Mouse (Mus musculus) regulatory T cell (primary cell): Measurements from ENCODE around the gene Ushbp1.
"Not testable (repeated sequence)": the region's sequence is repeated elsewhere in the genome, so short reads cannot be mapped to it uniquely, and the experiment has no call there.

Experiments used
- in situ Hi-C: fragments of 300-600 bp; cut with MboI, MseI; formaldehyde crosslinking; loops from one replicate; pipeline ENCODE4 v1.15.1; 2025; ENCODE audit warnings: high pct_unique_total_duplicates

Ushbp1 gene

DNA sequence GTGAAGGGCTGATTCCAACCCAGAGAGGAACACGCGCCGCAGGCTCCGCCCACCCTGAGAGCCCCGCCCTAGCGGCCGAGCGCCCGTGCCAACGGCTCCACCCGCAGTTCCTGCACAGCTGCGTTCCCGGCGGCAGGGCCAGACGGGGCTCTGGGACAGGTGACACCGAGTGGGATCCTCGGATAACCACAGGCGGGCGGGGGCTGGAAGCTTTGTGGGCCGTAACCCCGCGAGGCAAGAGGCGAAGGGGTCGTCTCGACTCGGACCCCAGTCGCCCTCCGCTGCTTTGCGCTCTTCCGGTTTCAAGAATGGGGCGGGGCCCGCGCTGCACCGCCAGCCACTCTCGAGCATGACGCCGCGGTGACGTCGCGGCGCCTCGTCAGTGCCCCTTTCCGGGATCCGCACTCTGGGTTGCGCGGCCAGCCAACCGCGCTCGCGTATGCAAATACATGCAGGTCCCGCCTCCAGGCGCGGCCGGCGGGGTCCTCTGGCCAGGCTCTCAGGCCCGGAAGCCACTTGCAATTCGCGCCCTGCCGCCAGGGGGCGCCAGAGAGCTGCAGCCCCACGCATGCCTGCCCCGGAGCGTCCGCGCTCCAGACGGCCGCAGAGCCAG lies 24.3 kb downstream of the Ushbp1 start, which contains the start of gene Ocel1:
TSS of gene Ocel1 (plus strand) at position 63 of the 613 bp plus-strand sequence.
- in situ Hi-C loops = loop anchor here (5.0 kb wide), 2 partner anchors 36 to 86 kb away; partner anchors contain the start of gene Ankle1

DNA sequence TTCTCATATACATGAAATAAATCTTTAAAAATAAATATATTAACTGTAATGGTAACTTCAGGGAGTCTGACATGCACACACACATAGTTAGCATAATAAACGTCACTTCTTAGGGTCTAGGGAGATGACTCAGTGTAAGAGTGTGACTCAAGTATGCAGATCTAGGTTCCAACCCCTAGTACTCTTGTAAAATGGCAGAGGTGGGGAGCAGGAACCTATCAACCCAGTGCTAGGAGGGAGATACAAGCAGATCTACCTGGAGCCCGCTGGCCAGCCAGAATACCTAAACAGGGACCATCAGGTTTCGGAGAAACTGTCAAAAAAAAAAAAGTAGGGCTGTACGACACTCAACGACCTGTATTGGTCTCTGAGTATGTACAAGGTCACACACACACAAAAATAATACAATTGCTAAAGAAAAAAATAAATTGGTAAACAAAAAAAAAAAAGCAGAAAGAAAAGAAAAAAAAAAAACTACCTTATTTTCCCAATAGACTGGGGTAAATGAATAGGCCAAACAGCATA lies 24.8 kb downstream of the Ushbp1 start:
- in situ Hi-C loops = loop anchor here (5.0 kb wide), 2 partner anchors 37 to 87 kb away; partner anchors contain the start of gene Ankle1

DNA sequence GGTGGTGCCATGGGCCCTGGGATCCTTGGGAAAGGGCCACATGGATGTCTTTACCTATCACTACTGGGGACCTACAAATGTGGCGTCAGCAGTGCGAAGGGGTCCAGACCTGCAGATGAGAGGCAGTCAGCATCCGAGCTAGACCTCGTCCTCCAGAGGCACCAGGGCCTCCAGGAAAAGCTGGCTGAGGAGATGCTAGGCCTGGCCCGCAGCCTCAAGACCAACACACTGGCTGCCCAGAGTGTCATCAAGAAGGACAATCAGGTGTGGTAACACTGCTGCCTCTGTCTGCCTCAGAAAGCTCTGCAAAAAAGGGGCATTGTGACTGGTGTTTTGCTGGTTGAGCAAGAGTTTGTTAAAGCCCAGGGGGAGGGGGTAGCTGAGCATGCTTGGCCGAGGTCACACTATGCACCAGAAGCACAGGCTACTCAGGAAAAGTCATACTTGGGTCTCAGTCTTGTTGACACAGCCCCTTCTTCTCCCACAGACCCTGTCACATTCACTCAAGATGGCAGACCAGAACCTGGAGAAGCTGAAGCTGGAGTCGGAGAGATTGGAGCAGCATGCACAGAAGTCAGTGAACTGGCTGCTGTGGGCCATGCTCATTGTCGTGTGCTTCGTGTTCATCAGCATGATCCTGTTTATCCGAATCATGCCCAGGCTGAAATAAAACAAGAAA lies 26.4 kb downstream of the Ushbp1 start:
- in situ Hi-C loops = loop anchor here (5.0 kb wide), 1 partner anchor 97 kb away; the partner anchor contains the start of genes Haus8 and Myo9b

DNA sequence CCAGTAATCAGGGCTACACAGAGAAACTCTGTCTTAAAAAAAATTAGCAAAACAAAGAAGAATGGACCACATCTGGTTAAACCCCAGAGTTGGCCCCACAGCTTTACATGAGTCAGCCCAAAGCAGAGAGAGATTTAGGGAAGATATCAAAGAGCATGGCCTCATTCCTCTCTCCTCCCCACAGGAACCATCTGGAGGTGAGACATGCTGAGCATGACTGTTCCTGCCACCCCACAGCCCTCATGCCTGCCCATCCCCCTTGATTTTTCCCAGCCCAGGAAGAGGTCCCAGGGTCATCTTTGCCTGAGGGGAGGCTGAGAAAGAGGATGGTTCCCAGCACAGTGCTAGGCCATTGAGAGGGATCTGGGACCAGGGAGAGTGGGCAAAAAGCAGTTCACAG lies 27.2 kb downstream of the Ushbp1 start:
- in situ Hi-C loops = loop anchor here (5.0 kb wide), 1 partner anchor 96 kb away; the partner anchor contains the start of genes Haus8 and Myo9b

DNA sequence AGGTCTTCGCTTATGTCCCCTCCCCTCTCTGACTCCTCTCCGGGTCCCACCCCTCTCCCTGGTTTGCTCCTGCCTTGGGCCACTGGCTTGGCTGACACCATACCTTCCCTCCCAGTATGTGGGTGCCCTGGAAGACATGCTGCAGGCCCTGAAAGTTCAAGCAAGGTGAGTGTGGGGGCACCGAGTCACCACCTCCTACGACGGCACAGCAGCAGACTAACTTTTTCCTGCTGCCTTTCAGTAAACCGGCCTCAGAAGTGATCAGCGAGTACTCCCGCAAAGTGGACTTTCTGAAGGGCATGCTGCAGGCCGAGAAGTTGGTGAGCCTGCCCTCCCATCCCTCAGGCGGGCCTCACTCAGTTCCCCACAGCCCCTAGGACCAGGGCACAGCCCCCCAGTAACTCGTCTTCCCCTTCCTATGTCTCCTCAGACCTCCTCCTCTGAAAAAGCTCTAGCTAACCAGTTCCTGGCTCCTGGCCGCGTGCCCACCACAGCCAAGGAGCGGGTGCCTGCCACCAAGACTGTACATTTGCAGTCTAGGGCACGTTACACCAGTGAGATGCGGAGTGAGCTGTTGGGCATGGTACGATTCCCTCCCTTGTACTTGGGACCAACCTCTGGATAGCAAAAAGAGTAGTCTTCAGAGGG lies 27.9 kb downstream of the Ushbp1 start:
- in situ Hi-C loops = loop anchor here (5.0 kb wide), 1 partner anchor 95 kb away; the partner anchor contains the start of genes Haus8 and Myo9b

DNA sequence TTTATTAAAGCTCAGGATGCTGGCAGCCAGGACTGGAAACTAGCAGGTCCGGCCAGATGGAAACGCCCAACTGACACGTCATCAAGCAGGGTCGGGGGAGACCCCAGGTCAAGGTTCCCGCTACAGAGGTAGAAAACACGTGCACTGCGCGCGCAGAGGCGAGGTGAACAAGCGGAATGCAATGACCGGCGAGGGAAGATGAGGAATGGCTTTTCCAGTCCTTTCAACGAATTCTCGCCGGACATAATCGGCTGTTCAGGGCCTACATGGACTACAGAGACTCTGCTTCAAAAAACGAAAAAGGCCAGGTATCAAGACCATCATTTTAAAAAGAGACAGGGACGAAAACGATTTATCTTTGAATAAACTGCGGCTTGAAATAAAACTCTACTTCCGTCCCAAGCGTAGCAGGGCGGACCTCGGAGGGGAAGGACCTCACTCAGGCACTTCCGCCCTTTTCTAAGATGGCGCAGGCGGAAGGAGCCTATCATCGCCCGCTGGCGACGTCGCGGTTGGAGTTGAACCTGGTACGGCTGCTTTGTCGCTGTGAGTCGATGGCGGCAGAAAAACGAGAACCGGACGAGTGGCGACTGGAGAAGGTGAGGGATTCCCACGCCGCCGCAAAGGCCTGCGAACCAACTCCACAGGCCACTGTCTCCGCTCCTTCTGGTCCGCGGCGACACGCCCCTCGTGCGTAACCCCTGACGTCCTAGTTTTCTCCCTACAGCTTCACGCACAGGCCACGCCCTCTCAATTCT lies 28.7 kb downstream of the Ushbp1 start, which contains the start of gene Use1:
TSS of gene Use1 (plus strand) at position 78 of the 758 bp plus-strand sequence.
- in situ Hi-C loops = loop anchor here (5.0 kb wide), 1 partner anchor 95 kb away; the partner anchor contains the start of genes Haus8 and Myo9b

DNA sequence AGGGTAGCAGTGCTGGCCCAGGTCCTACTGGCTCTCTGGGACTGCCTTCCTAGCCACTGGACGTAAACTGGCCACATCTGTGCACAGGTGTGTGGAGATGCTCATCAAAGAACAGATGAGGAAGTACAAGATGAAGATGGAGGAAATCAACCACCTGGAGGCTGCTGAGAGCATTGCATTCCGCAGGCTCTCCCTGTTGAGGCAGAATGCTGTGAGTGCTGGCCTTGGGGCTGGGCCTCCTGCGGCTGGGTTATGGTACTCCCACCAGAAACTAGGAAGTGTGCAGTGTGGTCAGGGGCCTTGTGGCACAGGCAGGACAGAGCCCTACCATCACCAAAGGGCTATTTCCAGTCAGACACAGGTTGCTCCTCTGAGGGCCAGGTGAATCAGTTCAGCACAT lies 37.6 kb downstream of the Ushbp1 start:
- in situ Hi-C loops = no loop called here

DNA sequence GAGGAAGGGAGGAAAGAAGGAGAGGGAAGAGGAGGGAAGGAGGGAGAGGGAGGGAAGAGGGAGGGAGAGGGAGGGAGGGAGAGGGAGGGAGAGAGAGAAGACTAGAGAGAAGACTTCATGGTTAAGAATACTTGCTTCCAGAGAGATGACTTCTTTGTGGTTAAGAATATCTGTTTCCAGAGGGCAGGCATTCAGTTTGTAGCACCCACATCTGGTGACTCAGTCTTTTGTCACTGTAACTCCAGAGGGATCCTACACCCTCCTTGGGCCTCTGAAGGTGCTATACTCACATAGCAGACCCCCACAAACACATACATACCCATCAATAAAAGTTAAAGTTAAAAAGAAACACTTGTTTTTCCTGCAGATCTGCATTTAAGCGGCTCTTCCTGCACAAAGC lies 44.1 kb downstream of the Ushbp1 start:
- in situ Hi-C loops = no loop called here

DNA sequence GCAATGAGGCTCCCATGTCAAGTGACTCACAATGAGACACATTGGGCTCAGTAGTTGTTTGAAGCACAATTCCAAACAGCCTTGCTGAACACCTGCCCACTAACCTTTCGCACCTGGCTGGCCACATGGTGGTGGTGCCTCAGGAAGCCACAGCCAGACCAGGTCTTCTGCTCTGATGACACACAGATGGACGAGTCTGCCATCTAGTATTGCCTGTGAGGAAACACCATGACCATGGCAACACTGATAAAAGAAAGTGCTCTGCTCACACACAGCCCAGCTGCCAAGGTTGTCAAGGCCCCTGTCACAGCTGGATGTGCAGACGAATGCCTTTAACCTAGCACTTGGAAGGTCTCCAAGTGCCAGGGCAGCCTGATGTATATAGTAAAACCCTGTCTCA lies 44.5 kb downstream of the Ushbp1 start:
- in situ Hi-C loops = no loop called here

DNA sequence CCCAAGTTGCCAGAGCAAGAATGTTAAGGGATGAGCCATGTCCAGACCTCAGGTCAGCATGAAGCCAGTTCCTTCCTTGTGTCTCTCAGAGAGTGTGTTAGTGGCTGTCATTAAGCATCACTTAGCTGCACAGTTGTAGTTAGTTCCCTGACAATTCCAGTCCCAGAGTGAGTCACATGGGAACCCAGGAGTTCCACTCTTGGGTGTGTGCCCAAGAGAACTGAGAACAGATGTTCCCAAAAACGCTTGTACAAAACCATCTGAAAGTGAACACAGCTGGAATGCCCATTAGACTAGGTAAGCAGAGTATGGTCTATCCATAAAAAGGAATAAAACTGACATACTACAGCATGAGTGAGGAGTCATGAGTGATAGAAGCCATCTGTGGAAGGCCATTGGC lies 49.0 kb downstream of the Ushbp1 start:
- in situ Hi-C loops = no loop called here

DNA sequence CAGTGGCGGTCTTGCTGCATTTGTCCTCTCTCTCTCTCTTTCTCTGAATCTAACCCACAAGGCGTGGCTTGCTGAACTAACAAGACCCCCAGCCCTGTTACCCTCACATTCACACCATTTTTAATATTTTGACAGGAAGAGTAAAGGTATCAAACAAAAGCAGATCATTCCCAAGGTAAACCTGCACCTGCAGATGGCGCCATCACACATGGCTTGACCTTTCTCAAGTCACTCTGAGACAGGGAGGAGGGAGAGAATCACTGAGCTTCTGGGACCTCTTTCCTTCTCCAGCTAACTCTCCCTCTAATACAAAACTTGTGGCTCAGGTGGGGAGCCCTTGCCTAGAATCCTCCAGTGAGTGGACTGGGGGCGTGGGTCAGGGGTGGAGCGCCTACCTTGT lies 55.0 kb downstream of the Ushbp1 start:
- in situ Hi-C loops = no loop called here

DNA sequence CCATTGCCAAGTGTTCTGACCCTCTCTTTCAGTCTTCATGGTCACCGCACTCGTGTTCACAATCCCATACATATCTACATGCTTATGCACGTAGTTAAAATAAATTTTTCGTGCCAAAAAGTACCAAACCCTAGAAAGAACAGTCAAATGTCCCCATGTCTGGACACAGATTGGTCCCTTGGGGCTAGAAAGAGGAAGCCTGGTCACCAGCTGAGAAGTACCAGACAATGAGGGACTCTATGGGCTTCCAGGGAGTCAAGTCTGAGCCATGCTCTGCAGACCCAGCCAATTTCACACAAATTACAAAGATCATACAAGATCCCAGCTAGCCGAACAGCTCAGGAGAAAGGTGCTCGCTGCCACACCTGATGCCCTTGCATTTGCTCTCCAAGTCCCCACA lies 57.8 kb downstream of the Ushbp1 start:
- in situ Hi-C loops = not testable (repeated sequence)
